Mouse (Mus musculus): ENCODE results near the gene E130208F15Rik.

- no peak for TF ChIP-seq POLR2A (IDR thresholded peaks at IDR 0.05; ENCODE audit: borderline replicate concordance, low read depth, low read length)
- TF ChIP-seq CTCF (IDR thresholded peaks at IDR 0.05; ENCODE audit: low read depth, low read length) = no peak
These were observed 24.7 kb upstream of the E130208F15Rik start for GRCm38 (mm10) chr7:30296816-30297215.
